Comparison of ENCODE assay signal across 7 mouse cellular contexts in the genomic region with DNA sequence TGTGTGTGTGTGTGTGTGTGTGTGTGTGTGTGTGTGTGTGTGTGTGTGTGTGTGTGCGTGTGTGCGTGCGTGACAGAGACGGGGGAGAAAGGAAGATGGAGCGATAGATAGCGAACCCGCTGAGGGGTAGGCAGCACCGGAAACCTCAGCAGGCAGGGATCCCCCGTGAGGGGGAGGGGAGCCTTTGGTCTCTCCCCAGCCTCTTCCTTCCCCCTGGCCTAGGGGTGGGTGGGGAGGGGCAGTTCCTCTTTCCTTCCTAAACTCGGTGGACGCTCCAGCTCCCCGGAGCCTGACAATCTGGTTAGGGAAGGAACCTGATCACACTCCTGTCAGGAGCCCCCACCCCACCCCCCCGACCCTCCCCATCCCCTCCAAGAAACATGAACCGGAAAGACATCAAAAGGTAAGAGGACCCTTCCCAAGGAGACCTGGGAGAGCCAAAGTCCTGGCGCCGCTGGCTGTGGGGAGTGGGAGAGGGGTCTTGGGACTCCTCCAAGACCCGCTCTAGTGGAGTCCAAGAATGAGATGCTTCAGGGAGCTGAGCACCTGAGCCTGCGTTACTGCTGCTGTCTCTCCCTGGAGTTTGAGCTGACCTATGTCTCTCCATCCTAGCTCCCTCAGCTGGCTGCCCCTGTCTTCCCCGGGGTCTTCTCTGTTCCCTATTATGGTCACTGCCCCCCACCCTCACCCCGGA. TPM values are rescaled to one million over a fixed set of nuclear protein-coding genes. Genes with fewer than 3 reads are reported as not detected.
DNase-seq lines count a peak whose midpoint lies in the region; ATAC-seq and TF ChIP-seq lines count a peak whose summit lies in the region.

Rasgrp4 (plus strand) TSS at position 159 of the 694 bp plus-strand sequence.

- peak within 1 kb of the TSS; percentile 53 for H3K4me3 ChIP-seq in G1E (ENCODE audit: low read depth, low read length)
- peak within 1 kb of the TSS; percentile 26 for H3K4me3 ChIP-seq in liver, embryonic 11.5 days (ENCODE audit: low read depth, low read length)
- peak within 1 kb of the TSS; percentile 16; the same call in 1 of the 2 replicates for H3K4me3 ChIP-seq in midbrain, postnatal 0 days (ENCODE audit: low read depth, low read length)

- peaks cover 22% of the 10 kb centered on the region; the same call in 1 of the 2 replicates for H3K27me3 ChIP-seq in G1E (ENCODE audit: insufficient read depth, low read length)
- H3K27me3 ChIP-seq in liver, embryonic 11.5 days (replicated peaks; ENCODE audit: control insufficient read depth, insufficient read depth, low read length), result 0 out of 2 replicates have a peak, but pooled peaks cover 2% of the 10 kb centered on the region
- H3K27me3 ChIP-seq in midbrain, postnatal 0 days (ENCODE audit: insufficient read depth, low read length), result no peaks in the 10 kb centered on the region

- WGBS in liver, embryonic 11.5 days, result 1% methylated on average over 17 of the region's 20 CpGs
- WGBS in midbrain, postnatal 0 days, result under 1% methylated on average over 11 of the region's 20 CpGs

- H3K36me3 ChIP-seq in G1E (replicated peaks), result no peaks in the 10 kb centered on the region
- H3K36me3 ChIP-seq in liver, embryonic 11.5 days (ENCODE audit: control insufficient read depth, insufficient read depth, low read length), result no peaks in the 10 kb centered on the region
- H3K36me3 ChIP-seq in midbrain, postnatal 0 days (ENCODE audit: insufficient read depth, low read length), result no peaks in the 10 kb centered on the region

- DNase-seq in G1E (ENCODE audit: low spot score), result peak; percentile 83
- DNase-seq in embryo, embryonic 10.5 days (ENCODE audit: low spot score), result peak; percentile 61
- peak; percentile 23 for DNase-seq in heart, postnatal 4 days
- no peak for DNase-seq in liver, embryonic 11.5 days (ENCODE audit: low spot score)
- DNase-seq in midbrain, postnatal 0 days (ENCODE audit: low spot score), result peak; percentile 4
- peak; percentile 91 for DNase-seq in thymus, postnatal 25 days
- DNase-seq in urinary bladder, postnatal 25 days (ENCODE audit: low spot score), result no peak

- H3K27ac ChIP-seq in liver, embryonic 11.5 days (ENCODE audit: low read depth, low read length), result no peak within 1 kb of the TSS
- no peak within 1 kb of the TSS for H3K27ac ChIP-seq in midbrain, postnatal 0 days (ENCODE audit: low read depth, low read length)

- no peak for TF ChIP-seq CTCF in G1E (IDR thresholded peaks at IDR 0.05; ENCODE audit: low read depth, low read length)
- no peak for TF ChIP-seq CTCF in midbrain, postnatal 0 days (IDR thresholded peaks at IDR 0.05)

- peak; percentile 75 for ATAC-seq in G1E (ENCODE audit: extremely low read depth, insufficient number of reproducible peaks, low FRiP score, poor library complexity, severe bottlenecking)
- peak; percentile 53 for ATAC-seq in liver, embryonic 11.5 days (replicated peaks; ENCODE audit: low FRiP score)
- ATAC-seq in midbrain, postnatal 0 days (ENCODE audit: low FRiP score), result no peak

- H3K9me3 ChIP-seq in G1E (replicated peaks), result no peaks in the 10 kb centered on the region
- no peaks in the 10 kb centered on the region for H3K9me3 ChIP-seq in liver, embryonic 11.5 days (ENCODE audit: control insufficient read depth, low read length)
- no peaks in the 10 kb centered on the region for H3K9me3 ChIP-seq in midbrain, postnatal 0 days (ENCODE audit: low read length)

- no peak within 1 kb of the TSS for H3K9ac ChIP-seq in liver, embryonic 11.5 days (ENCODE audit: low read depth, low read length)
- no peak within 1 kb of the TSS for H3K9ac ChIP-seq in midbrain, postnatal 0 days (replicated peaks; ENCODE audit: low read length, poor library complexity, severe bottlenecking)

- H3K4me1 ChIP-seq in G1E (ENCODE audit: insufficient read depth, low read depth, low read length), result peaks cover 26% of the 10 kb centered on the region
- H3K4me1 ChIP-seq in liver, embryonic 11.5 days (replicated peaks; ENCODE audit: control insufficient read depth, insufficient read depth, low read length), result peaks cover 3% of the 10 kb centered on the region; the same call in 1 of the 2 replicates
- H3K4me1 ChIP-seq in midbrain, postnatal 0 days (ENCODE audit: insufficient read depth, low read length), result no peaks in the 10 kb centered on the region

- H3K4me2 ChIP-seq in liver, embryonic 11.5 days, result peak within 1 kb of the TSS; percentile 51
- H3K4me2 ChIP-seq in midbrain, postnatal 0 days (ENCODE audit: low read depth, low read length, poor library complexity, severe bottlenecking), result peak within 1 kb of the TSS; percentile 56

RNA-seq across cellular contexts. Expression of gene Rasgrp4, which starts in this region (rescaled TPM):
- 4.3 and 5.8 TPM in 2 replicates for total RNA-seq in G1E (2014; fragmentation: Nextera tagmentation)
- total RNA-seq in G1E (2017), result 8.2 and 8.6 TPM in 2 replicates
- 3.0 and 4.3 TPM in 2 replicates for polyA plus RNA-seq in G1E (2012)
- total RNA-seq in heart, postnatal 4 days (2021), result under 1 TPM; 0.79 to 0.86 TPM
- 0.57 and 0.62 TPM in 2 replicates for polyA plus RNA-seq in liver, embryonic 11.5 days (2014; fragmentation: Nextera tagmentation; extraction: Ambion mirVana)
- total RNA-seq in midbrain, postnatal 0 days (2014; rRNA removed), result 0.80 and 2.2 TPM in 2 replicates
- polyA plus RNA-seq in midbrain, postnatal 0 days (2015; fragmentation: Nextera tagmentation; extraction: Ambion mirVana), result 0.79 and 1.1 TPM in 2 replicates

Comparison
In these comparisons a context has a peak if more than half of its experiments do, and no peak if none do; other contexts are left out.
1. Peak in DNase-seq in heart, postnatal 4 days; RNA of the gene not detected or under 1 TPM.
2. Peak in ATAC-seq, H3K4me3 ChIP-seq and H3K4me2 ChIP-seq in liver, embryonic 11.5 days; RNA of the gene not detected or under 1 TPM.
3. DNase-seq: peak in G1E (single experiment), embryo, embryonic 10.5 days (single experiment), midbrain, postnatal 0 days (single experiment) and thymus, postnatal 25 days (single experiment); none in liver, embryonic 11.5 days (single experiment) and urinary bladder, postnatal 25 days (single experiment).
4. Peak in every context shown above with its lines, with median percentiles within 50 percentile points of each other: H3K4me3 ChIP-seq.